Mouse (Mus musculus) liver, postnatal 0 days (tissue): ENCODE measurements around the gene Plcd4. TPM values are rescaled to one million over a fixed set of nuclear protein-coding genes. Genes with fewer than 3 reads are reported as not detected.
A peak's percentile ranks its signal among the peaks of the same experiment; 100 is the strongest.
"Not testable (repeated sequence)": the region's sequence is repeated elsewhere in the genome, so short reads cannot be mapped to it uniquely, and the experiment has no call there.

Source experiments
- ATAC-seq: fragments of 200-750 bp; cut with Nextera tagmentation; 2 replicates; pipeline ENCODE4 v1.8.0; 2017; ENCODE audit warnings: mild to moderate bottlenecking, moderate library complexity
- DNase-seq: peaks from one replicate; pipeline ENCODE4 v3.0.0-alpha.2; 2016
- H3K27ac ChIP-seq: fragments of 300-500 bp; sonication (generic); 2 replicates; pipeline ENCODE4 v1.5.1; 2014; ENCODE audit warnings: antibody characterized with exemption, moderate library complexity, mild to moderate bottlenecking, low read depth
- H3K27me3 ChIP-seq: fragments of 300-500 bp; sonication (generic); 2 replicates; pipeline ENCODE4 v1.6.1; 2014; ENCODE audit warnings: low read length, control low read depth, mixed read lengths; ENCODE audit not compliant: insufficient read depth
- H3K36me3 ChIP-seq: fragments of 300-500 bp; sonication (generic); replicated peaks from 2 replicates; pipeline ENCODE4 v1.6.1; 2014; ENCODE audit warnings: mild to moderate bottlenecking, control low read depth, low read length, moderate library complexity, mixed read lengths; ENCODE audit not compliant: insufficient read depth
- H3K4me1 ChIP-seq: fragments of 300-500 bp; sonication (generic); 2 replicates; pipeline ENCODE4 v1.6.1; 2014; ENCODE audit warnings: antibody characterized with exemption, mild to moderate bottlenecking, control low read depth; ENCODE audit not compliant: insufficient read depth
- H3K4me2 ChIP-seq: fragments of 300-500 bp; sonication (generic); 2 replicates; pipeline ENCODE4 v1.6.1; 2014; ENCODE audit warnings: low read depth, mild to moderate bottlenecking, low read length, moderate library complexity, mixed read lengths
- H3K4me3 ChIP-seq: fragments of 300-500 bp; sonication (generic); 2 replicates; pipeline ENCODE4 v1.5.1; 2014; ENCODE audit warnings: low read depth, low read length
- H3K9ac ChIP-seq: fragments of 300-500 bp; sonication (generic); replicated peaks from 2 replicates; pipeline ENCODE4 v1.6.1; 2014; ENCODE audit warnings: mild to moderate bottlenecking, moderate library complexity
- H3K9me3 ChIP-seq: fragments of 300-500 bp; sonication (generic); 2 replicates; pipeline ENCODE4 v1.6.1; 2016; ENCODE audit warnings: mild to moderate bottlenecking, control low read depth, low read length, mixed read lengths
- CTCF ChIP-seq: sonication (generic); IDR thresholded peaks from 2 replicates; pipeline ENCODE4 v1.5.1; 2016; ENCODE audit warnings: antibody characterized with exemption, low read depth
- EP300 ChIP-seq: IDR thresholded peaks from 2 replicates; pipeline ENCODE4 v1.6.1; 2016; ENCODE audit warnings: antibody characterized with exemption, low read depth, mild to moderate bottlenecking
- WGBS: fragments of 180-500 bp; shearing (Covaris S2); extraction: QIAGEN DNeasy Blood & Tissue Kit; methylation state at CpG from one replicate; pipeline ENCODE4 v1.1.7; 2014; ENCODE audit not compliant: insufficient replicate concordance; 5-methylcytosine and 5-hydroxymethylcytosine counted together
- polyA plus RNA-seq: library from polyadenylated mRNA; unstranded; fragments of >200 nt; fragmentation: Nextera tagmentation; extraction: Ambion mirVana; gene quantifications from 2 replicates; pipeline ENCODE4 v1.2.1, GENCODE M21; 2015

Plcd4 gene
- polyA plus RNA-seq, 1 experiment from 2014 or later = 0.20 TPM

DNA sequence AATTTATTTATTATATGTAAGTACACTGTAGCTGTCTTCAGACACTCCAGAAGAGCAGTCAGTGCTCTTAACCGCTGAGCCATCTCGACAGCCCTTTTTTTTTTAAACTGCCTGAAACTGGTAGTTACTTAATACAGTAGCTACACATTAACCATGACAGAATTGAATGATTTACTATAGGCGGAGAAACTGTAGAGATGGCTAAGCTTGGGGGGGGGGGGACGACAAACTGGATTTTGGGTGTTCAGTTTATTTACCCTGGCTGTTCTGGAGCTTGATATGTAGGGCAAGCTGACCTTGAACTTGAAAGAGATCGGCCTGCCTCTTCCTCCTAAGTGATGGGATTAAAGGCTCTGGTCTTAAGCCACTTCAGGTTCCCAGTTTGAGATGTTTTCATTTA is 31.4 kb upstream of the Plcd4 start:
- WGBS = 68% methylated on average over 5 of the region's 5 CpGs

DNA sequence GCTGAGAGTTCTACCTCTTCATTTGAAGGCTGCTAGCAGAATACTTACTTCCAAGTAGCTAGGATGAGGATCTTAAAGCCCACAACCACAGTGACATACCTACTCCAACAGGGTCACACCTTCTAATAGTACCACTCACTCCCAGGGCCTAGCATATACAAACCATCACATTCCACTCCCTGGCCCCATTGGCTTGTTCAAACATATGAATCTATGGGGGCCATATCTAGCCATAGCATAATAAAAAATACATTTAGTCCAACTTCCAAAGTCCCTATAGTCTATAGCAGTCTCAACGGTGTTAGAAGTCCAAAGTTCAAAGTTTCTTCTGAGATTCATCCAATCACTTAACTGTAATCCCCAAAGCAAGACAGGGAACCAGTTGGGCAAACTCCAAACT is 29.7 kb upstream of the Plcd4 start:
- H3K4me3 ChIP-seq, DNase-seq, H3K27ac ChIP-seq, H3K9ac ChIP-seq, H3K27me3 ChIP-seq, ATAC-seq, H3K9me3 ChIP-seq, H3K4me2 ChIP-seq, H3K4me1 ChIP-seq: not testable (repeated sequence)
- 74% methylated on average over 1 of the region's 1 CpGs for WGBS
- H3K36me3 ChIP-seq = peaks cover 13% of the 10 kb centered on the region

More for the DNA sequence above, 31.4 kb upstream of the Plcd4 start:
- Histone ChIP-seq H3K27ac (no peak overlapping the region), H3K27me3 (no peaks in the 10 kb centered on the region), H3K36me3 (peaks cover 6% of the 10 kb centered on the region; the same call in 1 of the 2 replicates), H3K9ac (no peak overlapping the region), H3K4me1 (peaks cover 14% of the 10 kb centered on the region; the same call in 1 of the 2 replicates), H3K4me2 (no peak overlapping the region), H3K9me3 (no peaks in the 10 kb centered on the region), H3K4me3 (no peak overlapping the region)
- DNase-seq = peak; percentile 25
- TF ChIP-seq CTCF (no peak), EP300 (no peak)
- peak; percentile 18; the same call in 1 of the 2 replicates for ATAC-seq

DNA sequence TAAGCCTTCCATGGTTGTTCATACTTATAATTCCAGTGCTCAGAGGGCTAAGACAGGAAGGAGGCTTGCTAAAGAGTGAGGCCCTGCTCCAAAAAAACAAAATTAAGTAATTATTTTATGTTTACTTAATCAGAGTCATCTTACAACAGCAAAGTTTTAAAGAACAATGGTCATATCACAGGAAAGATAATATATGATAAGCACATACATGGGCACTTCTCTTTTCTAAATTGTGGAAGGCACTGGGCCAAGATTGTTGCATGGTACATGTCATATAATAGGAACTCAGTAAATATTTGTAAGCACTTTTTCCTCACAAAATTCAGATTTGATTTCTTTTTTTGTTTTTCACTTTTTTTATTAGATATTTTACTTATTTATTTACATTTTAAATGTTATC is 22.8 kb upstream of the Plcd4 start:
- Histone ChIP-seq H3K9ac (no peak overlapping the region), H3K27ac (no peak overlapping the region), H3K36me3 (peaks cover 60% of the 10 kb centered on the region), H3K4me2 (no peak overlapping the region), H3K9me3 (no peaks in the 10 kb centered on the region), H3K27me3 (no peaks in the 10 kb centered on the region), H3K4me3 (no peak overlapping the region), H3K4me1 (no peaks in the 10 kb centered on the region)
- TF ChIP-seq CTCF (no peak), EP300 (no peak)
- DNase-seq = no peak
- no peak for ATAC-seq

DNA sequence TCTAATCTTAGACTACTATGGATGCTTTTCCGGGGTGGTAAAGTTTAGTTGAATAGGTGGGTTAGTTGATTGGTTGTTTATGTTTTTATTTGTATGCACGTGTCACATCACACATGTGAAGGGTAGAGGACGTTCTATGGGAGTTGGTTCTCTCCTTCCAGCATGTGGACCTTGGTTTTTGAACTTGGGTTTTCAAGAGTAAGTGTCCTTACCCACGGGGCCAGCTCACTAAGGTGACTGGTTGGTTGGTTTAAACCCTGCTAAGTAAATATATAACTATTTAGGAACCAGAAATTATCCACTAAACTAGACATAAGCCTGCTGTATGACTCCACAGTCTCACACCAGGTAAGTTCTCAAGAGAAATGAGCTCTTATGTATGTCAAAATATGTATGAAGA is 17.9 kb upstream of the Plcd4 start:
- Histone ChIP-seq H3K27me3 (no peaks in the 10 kb centered on the region), H3K9me3 (no peaks in the 10 kb centered on the region), H3K36me3 (peaks cover 82% of the 10 kb centered on the region), H3K9ac (no peak overlapping the region), H3K4me2 (no peak overlapping the region), H3K4me1 (no peaks in the 10 kb centered on the region), H3K27ac (no peak overlapping the region), H3K4me3 (no peak overlapping the region)
- no peak for ATAC-seq
- TF ChIP-seq EP300 (no peak), CTCF (no peak)
- WGBS = 85% methylated on average over 4 of the region's 4 CpGs
- no peak for DNase-seq

DNA sequence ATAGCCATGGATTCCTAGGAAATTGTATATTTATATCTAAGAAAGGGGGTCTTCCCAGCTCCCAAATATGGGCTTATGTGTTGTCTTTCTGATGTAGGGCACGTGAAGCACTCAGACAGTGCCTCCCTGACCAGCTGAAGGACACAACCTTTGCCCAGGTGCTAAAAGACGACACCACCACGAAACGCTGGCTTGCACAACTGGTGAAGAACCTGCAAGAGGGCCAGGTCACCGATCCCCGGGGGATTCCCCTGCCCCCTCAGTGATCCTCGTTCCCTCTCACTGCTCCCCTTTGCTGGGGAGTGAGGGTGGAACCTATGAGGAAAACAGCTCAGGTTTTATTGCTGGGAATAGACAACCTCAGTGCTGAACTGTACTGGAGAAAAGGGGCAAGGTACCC is 14.1 kb upstream of the Plcd4 start:
- no peak overlapping the region for H3K4me3 ChIP-seq
- TF ChIP-seq CTCF = no peak
- TF ChIP-seq EP300 = no peak
- WGBS = 84% methylated on average over 7 of the region's 7 CpGs
- H3K9ac ChIP-seq = no peak overlapping the region
- H3K9me3 ChIP-seq = no peaks in the 10 kb centered on the region
- no peaks in the 10 kb centered on the region for H3K4me1 ChIP-seq
- DNase-seq = peak; percentile 27
- peaks cover 74% of the 10 kb centered on the region for H3K36me3 ChIP-seq
- H3K4me2 ChIP-seq = no peak overlapping the region
- ATAC-seq = peak; percentile 53; the same call in 1 of the 2 replicates
- no peak overlapping the region for H3K27ac ChIP-seq
- no peaks in the 10 kb centered on the region for H3K27me3 ChIP-seq

DNA sequence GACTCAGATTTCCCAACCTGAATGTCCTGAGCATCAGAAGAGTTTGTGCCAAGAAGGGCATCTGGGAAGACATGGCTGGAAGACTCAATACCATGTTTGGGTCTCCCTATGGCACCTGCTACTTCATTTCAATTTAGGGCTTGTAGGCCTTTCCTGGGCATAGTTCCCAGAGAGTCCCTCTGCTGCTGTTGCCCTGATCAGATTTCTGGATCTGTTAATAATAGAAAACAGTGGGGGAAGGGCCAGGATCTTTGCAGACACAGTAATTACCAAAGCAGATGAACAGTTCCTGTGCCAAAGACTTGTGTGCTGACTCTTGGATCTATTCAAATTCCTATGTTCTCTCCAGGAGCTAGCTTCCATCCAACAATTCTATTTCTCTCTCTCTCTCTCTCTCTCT is 4.0 kb upstream of the Plcd4 start:
- H3K36me3 ChIP-seq = no peaks in the 10 kb centered on the region
- no peak overlapping the region for H3K4me2 ChIP-seq
- H3K27me3 ChIP-seq = peaks cover 3% of the 10 kb centered on the region; the same call in 1 of the 2 replicates
- DNase-seq = no peak
- no peak for ATAC-seq
- no peaks in the 10 kb centered on the region for H3K9me3 ChIP-seq
- no peak overlapping the region for H3K9ac ChIP-seq
- no peak for TF ChIP-seq CTCF
- no peak for TF ChIP-seq EP300
- no peak overlapping the region for H3K4me3 ChIP-seq
- H3K27ac ChIP-seq = no peak overlapping the region
- no peaks in the 10 kb centered on the region for H3K4me1 ChIP-seq

DNA sequence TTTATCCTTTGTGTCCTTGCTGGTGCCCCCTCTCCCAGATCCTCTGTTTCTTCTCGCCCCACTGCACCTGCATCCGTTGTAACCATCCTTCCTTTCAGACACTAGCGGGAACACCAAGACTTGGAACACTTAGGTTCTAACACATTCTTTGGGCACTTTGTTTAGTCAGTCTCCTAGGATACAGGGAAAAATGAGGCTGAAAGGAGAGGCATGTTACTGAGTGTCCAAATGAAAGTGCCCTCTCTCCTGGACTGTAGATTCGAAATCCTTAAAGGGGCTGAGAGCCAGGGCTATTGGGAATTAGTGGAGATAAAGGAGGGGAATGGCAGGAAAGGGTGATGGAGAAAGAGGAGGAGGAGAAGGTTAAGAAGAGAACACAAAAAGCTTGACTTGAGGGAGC is 1.5 kb downstream of the Plcd4 start, which contains the start of gene Usp37:
TSS of gene Usp37 (minus strand) at position 101 of the 400 bp plus-strand sequence.
- no peak for DNase-seq
- Histone ChIP-seq H3K4me2 (no peak within 1 kb of the TSS), H3K9ac (no peak within 1 kb of the TSS), H3K27ac (no peak within 1 kb of the TSS), H3K36me3 (no peaks in the 10 kb centered on the region), H3K27me3 (peaks cover 3% of the 10 kb centered on the region; the same call in 1 of the 2 replicates), H3K4me1 (no peaks in the 10 kb centered on the region), H3K9me3 (no peaks in the 10 kb centered on the region), H3K4me3 (no peak within 1 kb of the TSS)
- no peak for ATAC-seq
- 75% methylated on average over 4 of the region's 4 CpGs for WGBS
- TF ChIP-seq EP300 (no peak), CTCF (no peak)
